Mouse (Mus musculus) megakaryocyte, embryonic 14.5 days (primary cell): ENCODE data around the gene She.

Experiments
- FLI1 ChIP-seq: IDR thresholded peaks from 2 replicates; pipeline ENCODE4 v1.6.1; 2012; ENCODE audit warnings: low read length, inconsistent platforms, mixed read lengths
- GATA1 ChIP-seq: IDR thresholded peaks from 3 replicates; pipeline ENCODE4 v1.6.1; 2012; ENCODE audit warnings: mixed read lengths, low read length, inconsistent platforms, borderline replicate concordance

DNA sequence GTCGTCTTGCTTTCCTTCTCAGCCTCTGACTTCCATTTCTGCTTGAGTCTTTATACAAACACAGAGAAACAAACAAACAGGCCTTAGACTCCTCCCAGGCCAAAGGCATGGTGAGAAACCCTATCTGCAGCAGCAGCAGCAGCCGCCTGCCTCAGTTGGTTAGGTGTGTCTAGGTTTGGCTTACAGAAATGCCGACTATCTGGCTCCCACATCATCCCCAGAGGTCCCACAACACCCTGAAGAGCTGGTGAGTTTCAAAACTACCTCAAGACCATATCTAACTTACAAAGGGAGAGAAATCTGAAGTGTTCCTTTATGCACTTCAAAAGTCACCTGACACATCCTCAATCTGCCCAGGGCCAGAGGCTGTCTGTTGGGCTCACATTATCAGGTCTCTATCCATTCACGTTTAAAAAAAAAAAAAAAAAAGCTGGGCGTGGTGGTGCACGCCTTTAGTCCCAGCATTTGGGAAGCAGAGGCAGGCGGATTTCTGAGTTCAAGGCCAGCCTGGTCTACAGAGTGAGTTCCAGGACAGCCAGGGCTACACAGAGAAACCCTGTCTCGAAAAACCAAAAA is 40.3 kb downstream of the She start:
- TF ChIP-seq GATA1 (no peak), FLI1 (no peak)
